Mouse (Mus musculus) liver, embryonic 11.5 days (tissue): ENCODE measurements around the gene Arhgap33. TPM values are rescaled to one million over a fixed set of nuclear protein-coding genes. Genes with fewer than 3 reads are reported as not detected.

Source experiments
- ATAC-seq: fragments of 200-750 bp; cut with Nextera tagmentation; replicated peaks from 2 replicates; pipeline ENCODE4 v1.8.0; 2017; ENCODE audit warnings: moderate number of reproducible peaks, mild to moderate bottlenecking, moderate TSS enrichment, moderate library complexity; ENCODE audit not compliant: low FRiP score
- DNase-seq: peaks from one replicate; pipeline ENCODE4 v3.0.0-alpha.2; 2017; ENCODE audit warnings: low spot score
- H3K27ac ChIP-seq: fragments of 300-500 bp; sonication (generic); 2 replicates; pipeline ENCODE4 v1.5.1; 2014; ENCODE audit warnings: mild to moderate bottlenecking, low read depth, low read length, control low read depth
- H3K27me3 ChIP-seq: fragments of 300-500 bp; sonication (generic); replicated peaks from 2 replicates; pipeline ENCODE4 v1.6.1; 2014; ENCODE audit warnings: low read length, mixed read lengths; ENCODE audit not compliant: control insufficient read depth, insufficient read depth
- H3K36me3 ChIP-seq: fragments of 300-500 bp; sonication (generic); 2 replicates; pipeline ENCODE4 v1.6.1; 2014; ENCODE audit warnings: mild to moderate bottlenecking, low read length, moderate library complexity, mixed read lengths; ENCODE audit not compliant: control insufficient read depth, insufficient read depth
- H3K4me1 ChIP-seq: fragments of 300-500 bp; sonication (generic); replicated peaks from 2 replicates; pipeline ENCODE4 v1.6.1; 2014; ENCODE audit warnings: low read length, mixed read lengths; ENCODE audit not compliant: control insufficient read depth, insufficient read depth
- H3K4me2 ChIP-seq: fragments of 300-500 bp; sonication (generic); 2 replicates; pipeline ENCODE4 v1.6.1; 2014; ENCODE audit warnings: mild to moderate bottlenecking, control low read depth, moderate library complexity
- H3K4me3 ChIP-seq: fragments of 300-500 bp; sonication (generic); 2 replicates; pipeline ENCODE4 v1.5.1; 2014; ENCODE audit warnings: low read depth, low read length, control low read depth
- H3K9ac ChIP-seq: fragments of 300-500 bp; sonication (generic); 2 replicates; pipeline ENCODE4 v1.6.1; 2014; ENCODE audit warnings: low read depth, low read length, control low read depth
- H3K9me3 ChIP-seq: fragments of 300-500 bp; sonication (generic); 2 replicates; pipeline ENCODE4 v1.6.1; 2016; ENCODE audit warnings: low read length, inconsistent platforms, mixed read lengths; ENCODE audit not compliant: control insufficient read depth
- WGBS: fragments of 180-500 bp; shearing (Covaris S2); extraction: QIAGEN DNeasy Blood & Tissue Kit; methylation state at CpG from one replicate; pipeline ENCODE4 v1.1.7; 2014; 5-methylcytosine and 5-hydroxymethylcytosine counted together
- polyA plus RNA-seq: library from polyadenylated mRNA; unstranded; fragments of >200 nt; fragmentation: Nextera tagmentation; extraction: Ambion mirVana; gene quantifications from 2 replicates; pipeline ENCODE4 v1.2.1, GENCODE M21; 2014

Gene Arhgap33
- polyA plus RNA-seq, 1 experiment from 2014 or later: 7.1 TPM

GRCm38 (mm10) chr7:30557901-30558514 is 23.1 kb upstream of the Arhgap33 start:
- peaks cover 17% of the 10 kb centered on the region for H3K4me1 ChIP-seq
- peaks cover 21% of the 10 kb centered on the region for H3K36me3 ChIP-seq
- WGBS: 87% methylated on average over 13 of the region's 13 CpGs
- ATAC-seq (no peak), DNase-seq (no peak)
- H3K27ac ChIP-seq: no peak overlapping the region
- peak overlapping the region; percentile 75 for H3K4me2 ChIP-seq
- H3K27me3 ChIP-seq: no peaks in the 10 kb centered on the region
- H3K9me3 ChIP-seq: no peaks in the 10 kb centered on the region
- peak overlapping the region; percentile 75 for H3K4me3 ChIP-seq
- H3K9ac ChIP-seq: no peak overlapping the region; the same call in 1 of the 2 replicates

- 92% methylated on average over 18 of the region's 18 CpGs for WGBS
- peaks cover 21% of the 10 kb centered on the region for H3K4me1 ChIP-seq
These were observed 22.2 kb upstream of the Arhgap33 start for GRCm38 (mm10) chr7:30556894-30557536.

GRCm38 (mm10) chr7:30553810-30554584 is 19.1 kb upstream of the Arhgap33 start:
- DNase-seq: no peak
- Histone ChIP-seq H3K27me3 (no peaks in the 10 kb centered on the region), H3K4me2 (peak overlapping the region; percentile 98), H3K9me3 (no peaks in the 10 kb centered on the region), H3K36me3 (peaks cover 21% of the 10 kb centered on the region), H3K27ac (no peak overlapping the region), H3K4me1 (peaks cover 21% of the 10 kb centered on the region), H3K4me3 (peak overlapping the region; percentile 67), H3K9ac (peak overlapping the region; percentile 82)
- no peak for ATAC-seq
- 84% methylated on average over 22 of the region's 22 CpGs for WGBS

More at GRCm38 (mm10) chr7:30556894-30557536, 22.2 kb upstream of the Arhgap33 start:
- H3K36me3 ChIP-seq: peaks cover 21% of the 10 kb centered on the region
- H3K27ac ChIP-seq: no peak overlapping the region
- ATAC-seq (no peak), DNase-seq (no peak)
- no peak overlapping the region for H3K9ac ChIP-seq
- H3K27me3 ChIP-seq: no peaks in the 10 kb centered on the region
- H3K4me2 ChIP-seq: no peak overlapping the region
- 0 out of 2 replicates have a peak overlapping the region, but pooled peaks have one; percentile 2 for H3K4me3 ChIP-seq
- H3K9me3 ChIP-seq: no peaks in the 10 kb centered on the region

- H3K9ac ChIP-seq: peak overlapping the region; percentile 82
- H3K27ac ChIP-seq: peak overlapping the region; percentile 84
- ATAC-seq (no peak), DNase-seq (peak; percentile 57)
- H3K9me3 ChIP-seq: no peaks in the 10 kb centered on the region
- no peaks in the 10 kb centered on the region for H3K27me3 ChIP-seq
- H3K4me3 ChIP-seq: peak overlapping the region; percentile 67
- peaks cover 13% of the 10 kb centered on the region for H3K4me1 ChIP-seq
- H3K4me2 ChIP-seq: peak overlapping the region; percentile 98
- 7% methylated on average over 23 of the region's 23 CpGs for WGBS
- H3K36me3 ChIP-seq: peaks cover 25% of the 10 kb centered on the region
These were observed 18.2 kb upstream of the Arhgap33 start for GRCm38 (mm10) chr7:30553021-30553589.

- under 1% methylated on average over 44 of the region's 44 CpGs for WGBS
- Histone ChIP-seq H3K27ac (peak within 1 kb of the TSS; percentile 88), H3K9me3 (no peaks in the 10 kb centered on the region), H3K4me3 (peak within 1 kb of the TSS; percentile 67), H3K36me3 (peaks cover 29% of the 10 kb centered on the region), H3K9ac (peak within 1 kb of the TSS; percentile 82), H3K27me3 (no peaks in the 10 kb centered on the region), H3K4me2 (peak within 1 kb of the TSS; percentile 98), H3K4me1 (peaks cover 12% of the 10 kb centered on the region)
- DNase-seq: peak; percentile 95
- ATAC-seq: peak; percentile 91
These were observed 17.5 kb upstream of the Arhgap33 start, which contains the start of the genes Hspb6 and Proser3 for GRCm38 (mm10) chr7:30552102-30553020. Hspb6 (plus strand) TSS chr7:30552178. Proser3 (minus strand) TSS chr7:30552299.

- 3% methylated on average over 10 of the region's 10 CpGs for WGBS
- Histone ChIP-seq H3K4me1 (peaks cover 12% of the 10 kb centered on the region), H3K27me3 (no peaks in the 10 kb centered on the region), H3K9me3 (no peaks in the 10 kb centered on the region), H3K4me3 (peak overlapping the region; percentile 67), H3K36me3 (peaks cover 23% of the 10 kb centered on the region), H3K27ac (peak overlapping the region; percentile 88), H3K9ac (peak overlapping the region; percentile 71), H3K4me2 (peak overlapping the region; percentile 98)
- ATAC-seq (peak; percentile 56), DNase-seq (no peak)
These were observed 16.7 kb upstream of the Arhgap33 start for GRCm38 (mm10) chr7:30551445-30552101.

GRCm38 (mm10) chr7:30550603-30551002 is 15.7 kb upstream of the Arhgap33 start:
- no peak for DNase-seq
- Histone ChIP-seq H3K4me3 (no peak overlapping the region), H3K36me3 (peaks cover 21% of the 10 kb centered on the region), H3K4me1 (peaks cover 12% of the 10 kb centered on the region), H3K4me2 (no peak overlapping the region), H3K9me3 (no peaks in the 10 kb centered on the region), H3K27me3 (no peaks in the 10 kb centered on the region), H3K9ac (no peak overlapping the region), H3K27ac (no peak overlapping the region)
- no peak for ATAC-seq
- WGBS: 93% methylated on average over 1 of the region's 1 CpGs
